Mouse (Mus musculus) spleen, adult 2 months (tissue): Measurements from ENCODE around the gene Trpc2.

ENCODE experiments used
- CTCF ChIP-seq: fragments of 200-500 bp; IDR thresholded peaks from 2 replicates; pipeline ENCODE4 v1.5.1; 2011; ENCODE audit warnings: mild to moderate bottlenecking, inconsistent platforms; ENCODE audit not compliant: insufficient read depth, insufficient read length, insufficient replicate concordance; ENCODE audit errors: extremely low read depth
- POLR2A ChIP-seq: fragments of 200-500 bp; IDR thresholded peaks from 2 replicates; pipeline ENCODE4 v1.6.1; 2011; ENCODE audit warnings: low read depth, low read length, inconsistent platforms

GRCm38 (mm10) chr7:102087336-102087735 is 4.4 kb downstream of the Trpc2 start:
- TF ChIP-seq CTCF: no peak
- TF ChIP-seq POLR2A: no peak
